30 mouse cellular contexts compared by ENCODE assay signal in genomic region chr4:138706620-138707019, GRCm38 (mm10). TPM values are rescaled to one million over a fixed set of nuclear protein-coding genes. Genes with fewer than 3 reads are reported as not detected.
A peak's percentile ranks its signal among the peaks of the same experiment; 100 is the strongest.
DNase-seq lines count a peak whose midpoint lies in the region; ATAC-seq lines count a peak whose summit lies in the region.
"Had no signal": no experiment of that assay in that cellular context is flagged by ENCODE, and none has a peak within 500 bp of the region (broad histone marks: within the 10 kb centered on the region; RNA-seq: fewer than 3 reads in every experiment).

No protein-coding gene starts in this region.

- ATAC-seq in midbrain, embryonic 11.5 days (ENCODE audit: low FRiP score) = no peak
- ATAC-seq in midbrain, embryonic 14.5 days (ENCODE audit: low FRiP score, low TSS enrichment) = no peak
- ATAC-seq in megakaryocyte, adult 5-6 weeks (ENCODE audit: poor library complexity, severe bottlenecking) = no peak
- ATAC-seq: forebrain, embryonic 14.5 days; forebrain, postnatal 0 days; Patski had no signal

- no peak overlapping the region for H3K9ac ChIP-seq in midbrain, embryonic 11.5 days (ENCODE audit: low read length)
- no peak overlapping the region for H3K9ac ChIP-seq in midbrain, embryonic 14.5 days (replicated peaks; ENCODE audit: low read length)
- H3K9ac ChIP-seq: embryonic facial prominence, embryonic 12.5 days; embryonic facial prominence, embryonic 15.5 days; forebrain, postnatal 0 days; heart, embryonic 13.5 days; hindbrain, embryonic 12.5 days; hindbrain, embryonic 15.5 days had no signal

- H3K36me3 ChIP-seq in midbrain, embryonic 11.5 days (ENCODE audit: control insufficient read depth, insufficient read depth, low read length) = no peaks in the 10 kb centered on the region
- H3K36me3 ChIP-seq in midbrain, embryonic 14.5 days (ENCODE audit: control insufficient read depth, insufficient read depth, low read length) = no peaks in the 10 kb centered on the region
- no peaks in the 10 kb centered on the region for H3K36me3 ChIP-seq in hindbrain, embryonic 10.5 days
- H3K36me3 ChIP-seq: embryonic facial prominence, embryonic 12.5 days; embryonic facial prominence, embryonic 15.5 days; G1E; heart, embryonic 10.5 days; heart, embryonic 13.5 days; hindbrain, embryonic 12.5 days; hindbrain, embryonic 15.5 days had no signal

- H3K27me3 ChIP-seq in midbrain, embryonic 11.5 days (ENCODE audit: control insufficient read depth, insufficient read depth, low read length) = no peaks in the 10 kb centered on the region
- no peaks in the 10 kb centered on the region for H3K27me3 ChIP-seq in midbrain, embryonic 14.5 days (ENCODE audit: control insufficient read depth, insufficient read depth, low read length)
- no peaks in the 10 kb centered on the region for H3K27me3 ChIP-seq in hindbrain, embryonic 10.5 days (ENCODE audit: insufficient read depth, poor library complexity, severe bottlenecking)
- H3K27me3 ChIP-seq: embryonic facial prominence, embryonic 12.5 days; embryonic facial prominence, embryonic 15.5 days; hindbrain, embryonic 15.5 days had no signal

- H3K4me1 ChIP-seq in midbrain, embryonic 11.5 days (ENCODE audit: control insufficient read depth, insufficient read depth, low read length) = no peaks in the 10 kb centered on the region
- H3K4me1 ChIP-seq in midbrain, embryonic 14.5 days (ENCODE audit: control insufficient read depth, insufficient read depth, low read length) = 0 out of 2 replicates have a peak, but pooled peaks cover 3% of the 10 kb centered on the region
- peaks cover 11% of the 10 kb centered on the region; the same call in 1 of the 2 replicates for H3K4me1 ChIP-seq in hindbrain, embryonic 10.5 days (replicated peaks)
- H3K4me1 ChIP-seq: embryonic facial prominence, embryonic 15.5 days; heart, embryonic 10.5 days; heart, embryonic 13.5 days had no signal

- no peak overlapping the region for H3K4me2 ChIP-seq in midbrain, embryonic 11.5 days
- H3K4me2 ChIP-seq in midbrain, embryonic 14.5 days (ENCODE audit: low read length) = no peak overlapping the region
- H3K4me2 ChIP-seq: embryonic facial prominence, embryonic 12.5 days; embryonic facial prominence, embryonic 15.5 days; heart, embryonic 13.5 days; hindbrain, embryonic 12.5 days; hindbrain, embryonic 15.5 days had no signal

- WGBS in midbrain, embryonic 11.5 days = 88% methylated on average over 8 of the region's 8 CpGs
- WGBS in midbrain, embryonic 14.5 days = 95% methylated on average over 8 of the region's 8 CpGs
- 94% methylated on average over 8 of the region's 8 CpGs for WGBS in hindbrain, embryonic 10.5 days

- no peaks in the 10 kb centered on the region for H3K9me3 ChIP-seq in midbrain, embryonic 11.5 days (ENCODE audit: control insufficient read depth, low read length)
- no peaks in the 10 kb centered on the region for H3K9me3 ChIP-seq in midbrain, embryonic 14.5 days (ENCODE audit: control insufficient read depth, low read length)
- no peaks in the 10 kb centered on the region for H3K9me3 ChIP-seq in hindbrain, embryonic 10.5 days
- H3K9me3 ChIP-seq: embryonic facial prominence, embryonic 12.5 days; embryonic facial prominence, embryonic 15.5 days; heart, embryonic 10.5 days; heart, embryonic 13.5 days; hindbrain, embryonic 12.5 days; hindbrain, embryonic 15.5 days had no signal

- peak; percentile 41 for DNase-seq in midbrain, embryonic 11.5 days (ENCODE audit: low spot score, missing footprints)
- DNase-seq in midbrain, embryonic 14.5 days = no peak
- DNase-seq in ES-CJ7 (ENCODE audit: low read depth, low spot score) (peak; percentile 57), WW6 (ENCODE audit: low read depth, low spot score) (peak; percentile 62)
- no peak for DNase-seq in hindbrain, embryonic 10.5 days (ENCODE audit: low spot score)
- DNase-seq in adrenal gland, postnatal 10 days = no peak
- DNase-seq: adrenal gland, postnatal 14 days; cerebellum, adult 11 months; cerebellum, adult 2 months; cerebellum, adult 9-11 months; cerebellum, postnatal 25 days; forebrain, postnatal 0 days; gastrocnemius, postnatal 36 days; heart, postnatal 14 days; heart, postnatal 4 days had no signal

- H3K4me3 ChIP-seq in midbrain, embryonic 11.5 days (ENCODE audit: low read depth, low read length) = no peak overlapping the region
- H3K4me3 ChIP-seq in midbrain, embryonic 14.5 days (replicated peaks; ENCODE audit: low read depth, low read length) = no peak overlapping the region
- no peak overlapping the region for H3K4me3 ChIP-seq in hindbrain, embryonic 10.5 days
- H3K4me3 ChIP-seq: embryonic facial prominence, embryonic 12.5 days; embryonic facial prominence, embryonic 15.5 days; heart, adult 2 months; heart, embryonic 10.5 days; heart, embryonic 13.5 days; hindbrain, embryonic 12.5 days; hindbrain, embryonic 15.5 days had no signal

- H3K27ac ChIP-seq in midbrain, embryonic 11.5 days (ENCODE audit: low read depth, low read length) = no peak overlapping the region
- no peak overlapping the region for H3K27ac ChIP-seq in midbrain, embryonic 14.5 days (replicated peaks; ENCODE audit: low read depth, low read length)
- no peak overlapping the region for H3K27ac ChIP-seq in hindbrain, embryonic 10.5 days
- H3K27ac ChIP-seq: embryonic facial prominence, embryonic 12.5 days; embryonic facial prominence, embryonic 15.5 days; heart, adult 2 months; heart, embryonic 10.5 days; heart, embryonic 13.5 days; hindbrain, embryonic 12.5 days; hindbrain, embryonic 15.5 days had no signal

RNA-seq across cellular contexts. Expression of gene Pla2g2c, which starts 18.0 kb away (rescaled TPM):
- polyA plus RNA-seq in midbrain, embryonic 11.5 days (2014; fragmentation: Nextera tagmentation; extraction: Ambion mirVana) = 0.81 and 0.96 TPM in 2 replicates
- 0.83 and 0.94 TPM in 2 replicates for polyA plus RNA-seq in midbrain, embryonic 14.5 days (2014; fragmentation: Nextera tagmentation; extraction: Ambion mirVana)
- polyA plus RNA-seq in hindbrain, embryonic 10.5 days (2016; fragmentation: Nextera tagmentation; extraction: Ambion mirVana) = 0.89 and 0.95 TPM in 2 replicates
- total RNA-seq in adrenal gland, postnatal 10 days (2021) = not detected
- total RNA-seq in megakaryocyte, adult 5-6 weeks (2015) = not detected in 2 replicates
- total RNA-seq in megakaryocyte, adult 5-6 weeks (2017) = not detected in 2 replicates
- total RNA-seq: adrenal gland, postnatal 14 days; common myeloid progenitor, adult 5-6 weeks; gastrocnemius, adult 8-10 months; gastrocnemius, postnatal 36 days; granulocyte monocyte progenitor cell, adult 5-6 weeks; heart, postnatal 14 days; heart, postnatal 4 days had no signal
- polyA plus RNA-seq: G1E; heart, embryonic 16.5 days; Patski had no signal

RNA-seq across cellular contexts. Expression of gene Ubxn10, which starts 30.3 kb away (rescaled TPM):
- 1.5 TPM in 2 replicates for polyA plus RNA-seq in midbrain, embryonic 11.5 days (2014; fragmentation: Nextera tagmentation; extraction: Ambion mirVana)
- polyA plus RNA-seq in midbrain, embryonic 14.5 days (2014; fragmentation: Nextera tagmentation; extraction: Ambion mirVana) = 3.0 and 3.9 TPM in 2 replicates
- 2.3 and 4.6 TPM in 2 replicates for polyA plus RNA-seq in hindbrain, embryonic 10.5 days (2016; fragmentation: Nextera tagmentation; extraction: Ambion mirVana)
- under 1 TPM; 0.72 to 0.76 TPM for total RNA-seq in adrenal gland, postnatal 10 days (2021)
- total RNA-seq in megakaryocyte, adult 5-6 weeks (2015) = not detected in 2 replicates
- not detected in 2 replicates for total RNA-seq in megakaryocyte, adult 5-6 weeks (2017)
- total RNA-seq: common myeloid progenitor, adult 5-6 weeks; granulocyte monocyte progenitor cell, adult 5-6 weeks had no signal
- polyA plus RNA-seq: G1E, Patski had no signal

RNA-seq across cellular contexts. Expression of gene Pla2g2f, which starts 50.8 kb away (rescaled TPM):
- polyA plus RNA-seq in midbrain, embryonic 11.5 days (2014; fragmentation: Nextera tagmentation; extraction: Ambion mirVana) = 0.08 and 0.12 TPM in 2 replicates
- 0.13 TPM in 1 of 2 replicates, not detected in the other for polyA plus RNA-seq in midbrain, embryonic 14.5 days (2014; fragmentation: Nextera tagmentation; extraction: Ambion mirVana)
- 0.84 and 1.2 TPM in 2 replicates for polyA plus RNA-seq in hindbrain, embryonic 10.5 days (2016; fragmentation: Nextera tagmentation; extraction: Ambion mirVana)
- 1 to 10 TPM; 8.9 to 9.0 TPM for total RNA-seq in adrenal gland, postnatal 10 days (2021)
- total RNA-seq in megakaryocyte, adult 5-6 weeks (2015) = not detected in 2 replicates
- total RNA-seq in megakaryocyte, adult 5-6 weeks (2017) = not detected in 2 replicates
- total RNA-seq: common myeloid progenitor, adult 5-6 weeks; forebrain, postnatal 0 days; gastrocnemius, postnatal 36 days; granulocyte monocyte progenitor cell, adult 5-6 weeks had no signal
- polyA plus RNA-seq: embryonic facial prominence, embryonic 12.5 days; forebrain, embryonic 14.5 days; forebrain, postnatal 0 days; G1E; heart, embryonic 13.5 days; hindbrain, embryonic 12.5 days; Patski had no signal

Comparison
In these comparisons a context has a peak if more than half of its experiments do, and no peak if none do; other contexts are left out.
1. DNase-seq: peak in midbrain, embryonic 11.5 days (single experiment), ES-CJ7 (single experiment) and WW6 (single experiment); none in midbrain, embryonic 14.5 days (single experiment), hindbrain, embryonic 10.5 days (single experiment) and adrenal gland, postnatal 10 days (single experiment).